Mouse (Mus musculus): Measurements from ENCODE around the gene Dlx6.

- TF ChIP-seq USF1 (IDR thresholded peaks at IDR 0.05; ENCODE audit: low read depth) (no peak), CTCF (IDR thresholded peaks at IDR 0.05; ENCODE audit: control insufficient read depth, insufficient read depth, insufficient read length) (no peak), MAX (IDR thresholded peaks at IDR 0.05) (no peak)
Measured at GRCm38 (mm10) chr6:6849744-6850143, 13.4 kb upstream of the Dlx6 start.
